Mouse (Mus musculus): ENCODE measurements at regions not wholly inside any gene's neighbourhood (a gene's known extent, or its start where the extent isn't known, plus 50 kb on each side); places are given as distances from the start of the nearest gene placed in this dataset.

DNA sequence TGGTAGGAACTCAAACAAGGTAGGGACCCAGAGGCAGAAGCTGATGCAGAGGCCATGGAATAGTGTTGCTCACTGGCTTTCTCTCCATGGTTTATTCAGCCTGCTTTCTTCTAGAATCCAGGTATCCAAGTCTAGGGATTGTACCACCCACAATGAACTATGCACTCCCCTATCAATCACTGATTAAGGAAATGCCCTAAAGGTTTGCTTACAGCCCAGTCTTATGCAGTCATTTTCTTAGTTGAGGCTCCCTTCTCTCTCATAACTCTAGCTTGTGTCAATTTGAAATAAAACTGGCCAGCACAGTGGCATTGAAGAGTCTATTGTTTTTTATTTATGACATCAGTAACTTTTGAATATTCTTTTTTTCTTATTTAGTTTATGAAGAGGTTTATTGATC lies 747.6 kb downstream of the Ppargc1a start:
- TF ChIP-seq POLR2A (IDR thresholded peaks at IDR 0.05; ENCODE audit: borderline replicate concordance, insufficient read depth, low read length) (no peak), CTCF (IDR thresholded peaks at IDR 0.05; ENCODE audit: borderline replicate concordance, insufficient read depth, low read depth, low read length) (no peak)

Measured in cerebellum, adult 2 months (tissue).